Mouse (Mus musculus): ENCODE data around the gene Ctf2. TPM values are rescaled to one million over a fixed set of nuclear protein-coding genes. Genes with fewer than 3 reads are reported as not detected.

The Ctf2 gene
- total and polyA plus RNA-seq, 3 experiments, result 0.36 TPM; not detected in 2

DNA sequence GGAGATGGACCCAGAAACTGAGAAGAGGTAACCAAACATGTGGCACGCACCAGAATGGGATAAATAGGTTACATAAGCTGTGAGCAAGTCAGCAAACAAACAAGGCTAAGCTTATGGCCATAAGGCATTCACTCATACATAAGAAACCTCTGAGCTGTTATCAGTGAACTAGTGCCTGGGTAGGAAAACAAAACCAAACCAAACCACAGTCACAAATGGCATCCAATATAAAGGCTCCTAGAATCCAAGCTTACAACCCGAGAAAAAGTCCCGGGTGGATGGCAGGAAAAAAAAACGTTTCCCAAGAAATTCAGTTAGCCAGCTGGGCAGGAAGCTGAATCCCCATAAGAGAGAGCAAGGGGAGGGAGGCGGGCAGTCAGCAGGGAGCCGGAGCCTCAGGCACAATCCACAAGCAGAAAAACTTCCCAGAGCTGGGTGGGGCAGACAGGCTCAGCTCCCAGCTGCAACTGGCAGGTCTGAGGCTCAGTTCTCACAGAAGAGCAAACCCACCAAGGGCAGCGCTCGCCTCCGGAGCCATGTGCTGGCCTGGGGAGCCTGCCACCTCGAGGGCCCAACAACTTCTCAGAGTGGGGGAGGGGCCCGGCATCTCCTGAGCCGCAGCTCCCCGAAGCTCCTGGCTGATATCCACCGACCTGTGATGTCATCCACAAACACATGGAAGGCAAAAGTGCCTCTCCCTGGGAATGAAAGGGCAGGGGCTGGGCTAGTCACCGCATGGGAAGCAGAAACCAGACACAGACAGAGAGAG lies 40.6 kb downstream of the Ctf2 start:
- DNase-seq (ENCODE audit: extremely low read depth), result no peak
- dilution Hi-C loops (cut with MboI; ENCODE audit: extremely low pct_ligation_motif_present, extremely low pct_unique_long_range_greater_than_20kb, low sequenced_read_pairs), result no loop called here
- no peak for TF ChIP-seq MAFK (IDR thresholded peaks at IDR 0.05; ENCODE audit: insufficient replicate concordance, low read length)
- no peak for TF ChIP-seq GABPA (IDR thresholded peaks at IDR 0.05; ENCODE audit: insufficient replicate concordance, low read depth, low read length)
- no peak for TF ChIP-seq NELFE (IDR thresholded peaks at IDR 0.05; ENCODE audit: low read depth, low read length)
- no peak for TF ChIP-seq TCF12 (IDR thresholded peaks at IDR 0.05; ENCODE audit: low read depth, low read length)
- no peak for TF ChIP-seq ZMIZ1 (IDR thresholded peaks at IDR 0.05; ENCODE audit: low read depth, low read length)
- no peak for TF ChIP-seq NRF1 (IDR thresholded peaks at IDR 0.05; ENCODE audit: low read depth, low read length)
- TF ChIP-seq USF1 (IDR thresholded peaks at IDR 0.05; ENCODE audit: low read depth, low read length), result no peak
- no peak for TF ChIP-seq PAX5 (IDR thresholded peaks at IDR 0.05; ENCODE audit: low read length)
- TF ChIP-seq CTCF (conservative IDR thresholded peaks at IDR 0.05 in 1 of 2, IDR thresholded peaks at IDR 0.05 in 1 of 2; ENCODE audit: low read depth in 2 of 2, low read length in 2 of 2), result no peak
- no peak for TF ChIP-seq CHD1 (IDR thresholded peaks at IDR 0.05; ENCODE audit: low read depth, low read length)
- TF ChIP-seq EP300 (IDR thresholded peaks at IDR 0.05; ENCODE audit: low read length), result no peak
- no peak for TF ChIP-seq ETS1 (conservative IDR thresholded peaks at IDR 0.05; ENCODE audit: low read depth, low read length)
- no peak for TF ChIP-seq UBTF (IDR thresholded peaks at IDR 0.05; ENCODE audit: low read depth, low read length)
- no peak for TF ChIP-seq TBP (conservative IDR thresholded peaks at IDR 0.05; ENCODE audit: low read depth, low read length)
- no peak for TF ChIP-seq POLR2AphosphoS2 (IDR thresholded peaks at IDR 0.05; ENCODE audit: low read depth, low read length)
- no peak for TF ChIP-seq E2F4 (IDR thresholded peaks at IDR 0.05; ENCODE audit: insufficient replicate concordance, low read depth, low read length)
- no peak for TF ChIP-seq IRF4 (IDR thresholded peaks at IDR 0.05; ENCODE audit: low read depth, low read length)
- TF ChIP-seq JUN (IDR thresholded peaks at IDR 0.05; ENCODE audit: insufficient read depth, low read depth, low read length), result no peak
- no peak for TF ChIP-seq RCOR1 (conservative IDR thresholded peaks at IDR 0.05; ENCODE audit: low read depth, low read length)
- TF ChIP-seq ZKSCAN1 (IDR thresholded peaks at IDR 0.05; ENCODE audit: borderline replicate concordance, low read depth, low read length), result no peak
- Histone ChIP-seq H3K4me2 (ENCODE audit: insufficient read depth, low read depth, poor library complexity, severe bottlenecking) (no peak overlapping the region), H3K9me3 (replicated peaks; ENCODE audit: low read length) (no peaks in the 10 kb centered on the region), H3K4me3 (replicated peaks in 1 of 3; ENCODE audit: low read depth in 2 of 3, low read length in 2 of 3, poor library complexity in 1 of 3) (no peak overlapping the region), H3K4me1 (ENCODE audit: control insufficient read depth in 1 of 2, insufficient read depth in 2 of 2) (no peaks in the 10 kb centered on the region), H3K27ac (ENCODE audit: insufficient read depth, low read depth) (no peak overlapping the region), H3K27me3 (replicated peaks) (no peaks in the 10 kb centered on the region), H3K36me3 (replicated peaks in 1 of 2; ENCODE audit: control insufficient read depth in 1 of 2, insufficient read depth in 1 of 2, low read length in 1 of 2) (peaks cover 0 to 16% of the 10 kb centered on the region in 2 experiments), H3K9ac (ENCODE audit: insufficient read depth, low read depth) (no peak overlapping the region), H3K79me2 (replicated peaks; ENCODE audit: control insufficient read depth, extremely low read depth, insufficient read depth, poor library complexity, severe bottlenecking) (no peaks in the 10 kb centered on the region)
- in situ Hi-C loops (cut with MboI; ENCODE audit: low pct_ligation_motif_present, low pct_unique_long_range_greater_than_20kb, low sequenced_read_pairs), result no loop called here

Measured in CH12.LX (cell line).